Mouse (Mus musculus) liver, postnatal 0 days (tissue): ENCODE measurements around the gene Gmeb1.

Experiments used
- CTCF ChIP-seq: sonication (generic); IDR thresholded peaks from 2 replicates; pipeline ENCODE4 v1.5.1; 2016; ENCODE audit warnings: antibody characterized with exemption, low read depth
- EP300 ChIP-seq: IDR thresholded peaks from 2 replicates; pipeline ENCODE4 v1.6.1; 2016; ENCODE audit warnings: antibody characterized with exemption, low read depth, mild to moderate bottlenecking

GRCm38 (mm10) chr4:132180710-132181109, 80.7 kb downstream of the Gmeb1 start:
- TF ChIP-seq EP300 (no peak), CTCF (peak; percentile 49)
